Mouse (Mus musculus): ENCODE data around the gene Olfr481. TPM values are rescaled to one million over a fixed set of nuclear protein-coding genes. Genes with fewer than 3 reads are reported as not detected.

The Olfr481 gene
- not detected in 2 replicates for polyA plus RNA-seq (2012; ENCODE audit: low replicate concordance)

DNA sequence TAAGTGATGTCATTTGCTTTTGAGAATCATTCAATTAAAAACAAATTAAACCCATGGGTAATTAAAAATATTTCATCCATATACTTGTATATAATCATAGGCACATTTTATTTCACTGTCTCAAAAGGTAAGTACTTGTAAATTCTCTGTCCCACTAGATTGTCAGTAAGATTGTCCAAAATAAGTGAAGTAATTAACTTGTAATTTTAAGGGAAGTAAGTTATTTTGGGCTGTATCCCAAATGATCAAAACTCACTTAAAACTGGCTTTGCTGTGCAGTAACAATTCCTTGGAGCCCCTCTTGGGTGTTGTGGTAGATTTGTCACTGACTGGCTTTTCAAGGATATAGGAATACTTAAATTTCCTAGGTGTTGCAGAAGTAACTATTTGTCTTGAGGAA lies at the start of gene Olfr481:
Gene Olfr481, plus strand, starts transcription at position 301 of the 400 bp plus-strand sequence.

DNA sequence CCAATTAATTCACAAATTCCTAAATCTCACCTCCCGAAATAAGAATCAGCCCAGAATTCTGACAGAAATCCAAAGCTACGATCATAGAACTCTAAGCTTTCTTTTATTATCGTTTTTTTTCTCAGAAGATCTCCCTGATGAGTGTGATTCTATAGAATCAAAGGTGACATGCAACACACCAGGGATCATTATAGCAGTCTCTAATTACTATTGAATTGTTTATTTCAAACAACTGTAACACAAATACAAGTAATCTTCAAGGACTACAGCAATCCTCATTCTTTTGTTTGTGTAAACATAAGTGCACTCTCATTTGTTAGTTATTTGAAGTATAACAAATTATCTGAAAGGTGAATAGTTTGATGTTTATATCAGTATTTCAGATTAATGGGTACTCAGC lies 45.8 kb upstream of the Olfr481 start, which contains the start of gene Olfr478:
Gene Olfr478, minus strand, starts transcription at position 101 of the 400 bp plus-strand sequence.

DNA sequence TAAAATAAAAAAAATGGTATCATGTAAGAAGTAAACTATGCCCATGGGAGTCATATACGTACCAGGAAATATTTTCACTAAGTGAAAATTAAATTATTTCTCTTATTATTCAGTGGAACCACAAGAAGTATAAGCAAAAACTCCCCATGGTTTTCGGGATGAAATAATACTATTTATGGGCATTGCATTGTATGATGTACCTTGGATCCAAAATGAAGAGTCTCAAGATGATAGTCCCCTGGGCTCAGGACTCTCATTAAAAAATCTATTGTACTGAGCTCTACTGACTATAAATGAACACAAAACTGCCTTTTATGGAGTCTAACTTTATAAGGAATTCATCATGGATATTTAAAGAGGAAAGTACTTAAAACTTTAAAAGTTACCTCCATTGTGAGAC lies 29.3 kb upstream of the Olfr481 start, which contains the start of gene Olfr479:
Gene Olfr479, plus strand, starts transcription at position 301 of the 400 bp plus-strand sequence.

DNA sequence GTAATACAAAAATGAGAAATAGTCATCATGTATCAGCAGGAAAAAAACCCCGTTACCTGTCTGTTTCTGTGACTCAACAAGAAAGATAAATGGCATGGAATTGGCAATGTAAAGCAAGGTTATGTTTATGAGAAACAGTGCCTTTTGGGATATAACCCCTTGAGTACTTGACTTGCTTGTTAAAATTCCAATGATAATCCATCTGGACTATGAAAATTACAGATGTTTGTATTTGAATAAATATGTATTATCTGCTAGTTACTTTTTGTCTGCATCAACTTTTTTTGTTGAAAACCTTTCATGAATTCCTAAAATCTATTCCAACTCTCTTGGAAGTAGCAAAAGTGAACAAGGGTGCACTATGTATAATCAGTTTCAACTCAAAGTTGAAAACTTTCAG lies 12.4 kb upstream of the Olfr481 start, which contains the start of gene Olfr480:
Gene Olfr480, minus strand, starts transcription at position 101 of the 400 bp plus-strand sequence.

DNA sequence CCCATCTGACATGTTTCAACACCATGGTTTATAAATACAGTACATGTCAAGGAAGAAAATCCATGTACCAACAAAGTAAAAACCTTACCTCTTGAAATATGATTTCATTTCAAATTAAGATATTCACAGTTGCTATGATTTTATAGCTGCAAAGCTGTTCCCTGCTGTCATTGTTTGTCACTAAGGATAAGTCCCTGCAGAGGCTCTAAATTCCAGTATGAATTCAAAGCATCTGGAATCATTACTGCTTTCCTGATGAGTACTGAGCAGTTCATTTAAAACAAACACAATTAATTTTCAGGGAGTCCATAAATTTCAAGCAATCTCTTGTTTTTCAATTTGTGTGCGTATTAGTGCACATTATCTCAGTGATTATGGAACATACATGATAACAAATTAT lies 17.8 kb downstream of the Olfr481 start, which contains the start of gene Olfr482:
Gene Olfr482, minus strand, starts transcription at position 101 of the 400 bp plus-strand sequence.

DNA sequence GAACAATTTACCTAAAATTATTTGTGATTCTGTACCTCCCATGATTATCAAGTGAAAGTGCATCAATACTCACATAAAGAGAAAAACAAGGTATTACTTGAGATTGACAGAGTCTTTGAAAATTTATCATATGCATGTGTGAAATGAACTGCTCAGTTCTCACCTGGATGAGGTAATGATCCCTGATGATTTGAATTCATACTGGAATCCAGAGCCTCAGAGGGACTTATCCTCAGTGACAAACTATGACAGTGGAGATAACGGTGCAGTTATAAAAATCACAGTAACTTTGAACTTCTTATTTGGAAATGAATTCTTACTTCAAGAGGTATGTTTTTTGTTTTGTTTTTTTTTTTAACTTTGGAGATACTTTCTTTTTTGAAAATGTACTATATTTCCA lies 20.9 kb downstream of the Olfr481 start, which contains the start of gene Olfr483:
Gene Olfr483, plus strand, starts transcription at position 301 of the 400 bp plus-strand sequence.

DNA sequence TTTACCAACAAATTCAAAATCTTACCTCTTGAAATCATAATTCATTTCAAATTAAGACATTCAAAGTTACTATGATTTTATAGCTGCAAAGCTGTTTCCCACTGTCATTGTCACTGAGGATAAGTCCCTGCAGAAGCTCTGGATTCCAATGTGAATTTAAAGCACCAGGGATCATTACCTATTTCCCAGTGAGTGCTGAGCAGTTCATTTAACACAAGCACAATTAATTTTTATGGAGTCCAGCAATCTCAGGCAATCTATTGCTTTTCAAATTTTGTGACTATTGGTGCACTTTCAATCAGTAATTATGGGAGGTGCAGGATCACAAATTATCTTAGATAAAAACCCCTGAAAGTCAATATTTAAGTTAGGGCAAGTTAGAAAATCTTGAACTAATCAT lies 47.7 kb downstream of the Olfr481 start, which contains the start of gene Olfr484:
Gene Olfr484, minus strand, starts transcription at position 101 of the 400 bp plus-strand sequence.

Other genes starting within 250 kb of the Olfr481 start
- not detected in 2 replicates for gene Olfr470, start 232.4 kb upstream of the Olfr481 start, polyA plus RNA-seq (2012; ENCODE audit: low replicate concordance)
- not detected in 2 replicates for gene Olfr472, start 182.0 kb upstream of the Olfr481 start, polyA plus RNA-seq (2012; ENCODE audit: low replicate concordance)
- gene Olfr473, start 149.4 kb upstream of the Olfr481 start, polyA plus RNA-seq (2012; ENCODE audit: low replicate concordance), result not detected in 2 replicates
- gene Olfr474, start 125.2 kb upstream of the Olfr481 start, polyA plus RNA-seq (2012; ENCODE audit: low replicate concordance), result not detected in 2 replicates
- gene Olfr476, start 115.1 kb upstream of the Olfr481 start, polyA plus RNA-seq (2012; ENCODE audit: low replicate concordance), result not detected in 2 replicates
- gene Olfr477, start 93.2 kb upstream of the Olfr481 start, polyA plus RNA-seq (2012; ENCODE audit: low replicate concordance), result not detected in 2 replicates
- gene Olfr478, start 45.9 kb upstream of the Olfr481 start, polyA plus RNA-seq (2012; ENCODE audit: low replicate concordance), result not detected in 2 replicates
- not detected in 2 replicates for gene Olfr479, start 29.2 kb upstream of the Olfr481 start, polyA plus RNA-seq (2012; ENCODE audit: low replicate concordance)
- gene Olfr480, start 12.5 kb upstream of the Olfr481 start, polyA plus RNA-seq (2012; ENCODE audit: low replicate concordance), result not detected in 2 replicates
- not detected in 2 replicates for gene Olfr482, start 17.7 kb downstream of the Olfr481 start, polyA plus RNA-seq (2012; ENCODE audit: low replicate concordance)
- not detected in 2 replicates for gene Olfr483, start 21.0 kb downstream of the Olfr481 start, polyA plus RNA-seq (2012; ENCODE audit: low replicate concordance)
- not detected in 2 replicates for gene Olfr484, start 47.6 kb downstream of the Olfr481 start, polyA plus RNA-seq (2012; ENCODE audit: low replicate concordance)
- not detected in 2 replicates for gene Olfr485, start 80.0 kb downstream of the Olfr481 start, polyA plus RNA-seq (2012; ENCODE audit: low replicate concordance)
- gene Olfr486, start 92.9 kb downstream of the Olfr481 start, polyA plus RNA-seq (2012; ENCODE audit: low replicate concordance), result not detected in 2 replicates
- gene Olfr487, start 134.8 kb downstream of the Olfr481 start, polyA plus RNA-seq (2012; ENCODE audit: low replicate concordance), result not detected in 2 replicates
- gene Olfr488, start 178.5 kb downstream of the Olfr481 start, polyA plus RNA-seq (2012; ENCODE audit: low replicate concordance), result not detected in 2 replicates
- gene Olfr490, start 209.1 kb downstream of the Olfr481 start, polyA plus RNA-seq (2012; ENCODE audit: low replicate concordance), result not detected in 2 replicates
- not detected in 2 replicates for gene Olfr491, start 233.6 kb downstream of the Olfr481 start, polyA plus RNA-seq (2012; ENCODE audit: low replicate concordance)
- gene Olfr492, start 243.8 kb downstream of the Olfr481 start, polyA plus RNA-seq (2012; ENCODE audit: low replicate concordance), result not detected in 2 replicates

Measured in hematopoietic multipotent progenitor cell, adult 10-12 weeks (in vitro differentiated cells).